Mouse (Mus musculus): ENCODE results near the gene Rb1. TPM values are rescaled to one million over a fixed set of nuclear protein-coding genes. Genes with fewer than 3 reads are reported as not detected.

Rb1 gene
- polyA plus RNA-seq, 1 experiment from 2014 or later = 13.0 TPM

GRCm38 (mm10) chr14:73340051-73340755, 14.6 kb upstream of the Rb1 start:
- no peak overlapping the region for H3K27ac ChIP-seq (ENCODE audit: low read length)
- H3K4me2 ChIP-seq (ENCODE audit: low read depth, low read length) = no peak overlapping the region
- no peaks in the 10 kb centered on the region for H3K36me3 ChIP-seq (ENCODE audit: control insufficient read depth, insufficient read depth, low read length)
- no peaks in the 10 kb centered on the region for H3K27me3 ChIP-seq (replicated peaks; ENCODE audit: control insufficient read depth, insufficient read depth, low read length)
- H3K4me3 ChIP-seq (ENCODE audit: low read length) = no peak overlapping the region
- no peaks in the 10 kb centered on the region for H3K9me3 ChIP-seq (ENCODE audit: control insufficient read depth, low read length)
- H3K4me1 ChIP-seq (ENCODE audit: control insufficient read depth, insufficient read depth, low read length) = no peaks in the 10 kb centered on the region
- no peak for ATAC-seq
- no peak overlapping the region for H3K9ac ChIP-seq (ENCODE audit: low read depth, low read length)
- WGBS = 59% methylated on average over 6 of the region's 6 CpGs

- WGBS = 83% methylated on average over 3 of the region's 3 CpGs
- Histone ChIP-seq H3K4me3 (ENCODE audit: low read length) (no peak overlapping the region), H3K9me3 (ENCODE audit: control insufficient read depth, low read length) (no peaks in the 10 kb centered on the region), H3K9ac (ENCODE audit: low read depth, low read length) (no peak overlapping the region), H3K27me3 (replicated peaks; ENCODE audit: control insufficient read depth, insufficient read depth, low read length) (no peaks in the 10 kb centered on the region), H3K36me3 (ENCODE audit: control insufficient read depth, insufficient read depth, low read length) (no peaks in the 10 kb centered on the region), H3K27ac (ENCODE audit: low read length) (no peak overlapping the region), H3K4me1 (ENCODE audit: control insufficient read depth, insufficient read depth, low read length) (no peaks in the 10 kb centered on the region), H3K4me2 (ENCODE audit: low read depth, low read length) (no peak overlapping the region)
- ATAC-seq = no peak
Observed at GRCm38 (mm10) chr14:73339615-73340014, 14.0 kb upstream of the Rb1 start.

GRCm38 (mm10) chr14:73336316-73337080, 10.9 kb upstream of the Rb1 start:
- no peaks in the 10 kb centered on the region for H3K4me1 ChIP-seq (ENCODE audit: control insufficient read depth, insufficient read depth, low read length)
- H3K4me3 ChIP-seq (ENCODE audit: low read length) = no peak overlapping the region
- no peaks in the 10 kb centered on the region for H3K36me3 ChIP-seq (ENCODE audit: control insufficient read depth, insufficient read depth, low read length)
- no peak overlapping the region for H3K9ac ChIP-seq (ENCODE audit: low read depth, low read length)
- no peak overlapping the region for H3K27ac ChIP-seq (ENCODE audit: low read length)
- H3K27me3 ChIP-seq (replicated peaks; ENCODE audit: control insufficient read depth, insufficient read depth, low read length) = no peaks in the 10 kb centered on the region
- no peak for ATAC-seq
- no peaks in the 10 kb centered on the region for H3K9me3 ChIP-seq (ENCODE audit: control insufficient read depth, low read length)
- no peak overlapping the region for H3K4me2 ChIP-seq (ENCODE audit: low read depth, low read length)
- 73% methylated on average over 6 of the region's 6 CpGs for WGBS

- H3K27ac ChIP-seq (ENCODE audit: low read length) = no peak overlapping the region
- no peaks in the 10 kb centered on the region for H3K36me3 ChIP-seq (ENCODE audit: control insufficient read depth, insufficient read depth, low read length)
Observed at GRCm38 (mm10) chr14:73334926-73335805, 9.5 kb upstream of the Rb1 start.

GRCm38 (mm10) chr14:73333880-73334279, 8.3 kb upstream of the Rb1 start:
- H3K36me3 ChIP-seq (ENCODE audit: control insufficient read depth, insufficient read depth, low read length) = no peaks in the 10 kb centered on the region

More at GRCm38 (mm10) chr14:73334926-73335805, 9.5 kb upstream of the Rb1 start:
- H3K27me3 ChIP-seq (replicated peaks; ENCODE audit: control insufficient read depth, insufficient read depth, low read length) = no peaks in the 10 kb centered on the region
- 76% methylated on average over 22 of the region's 22 CpGs for WGBS
- no peaks in the 10 kb centered on the region for H3K4me1 ChIP-seq (ENCODE audit: control insufficient read depth, insufficient read depth, low read length)
- no peak overlapping the region for H3K9ac ChIP-seq (ENCODE audit: low read depth, low read length)
- H3K4me2 ChIP-seq (ENCODE audit: low read depth, low read length) = no peak overlapping the region
- H3K9me3 ChIP-seq (ENCODE audit: control insufficient read depth, low read length) = no peaks in the 10 kb centered on the region
- H3K4me3 ChIP-seq (ENCODE audit: low read length) = no peak overlapping the region
- ATAC-seq = no peak

GRCm38 (mm10) chr14:73331386-73331785, 5.8 kb upstream of the Rb1 start:
- Histone ChIP-seq H3K9ac (ENCODE audit: low read depth, low read length) (no peak overlapping the region), H3K27ac (ENCODE audit: low read length) (no peak overlapping the region), H3K36me3 (ENCODE audit: control insufficient read depth, insufficient read depth, low read length) (no peaks in the 10 kb centered on the region), H3K4me1 (ENCODE audit: control insufficient read depth, insufficient read depth, low read length) (peaks cover 3% of the 10 kb centered on the region; the same call in 1 of the 2 replicates), H3K4me2 (ENCODE audit: low read depth, low read length) (no peak overlapping the region), H3K9me3 (ENCODE audit: control insufficient read depth, low read length) (no peaks in the 10 kb centered on the region), H3K27me3 (replicated peaks; ENCODE audit: control insufficient read depth, insufficient read depth, low read length) (no peaks in the 10 kb centered on the region), H3K4me3 (ENCODE audit: low read length) (no peak overlapping the region)
- WGBS = 82% methylated on average over 4 of the region's 4 CpGs
- no peak for ATAC-seq

More at GRCm38 (mm10) chr14:73333880-73334279, 8.3 kb upstream of the Rb1 start:
- Histone ChIP-seq H3K4me1 (ENCODE audit: control insufficient read depth, insufficient read depth, low read length) (no peaks in the 10 kb centered on the region), H3K4me2 (ENCODE audit: low read depth, low read length) (no peak overlapping the region), H3K9ac (ENCODE audit: low read depth, low read length) (no peak overlapping the region), H3K27ac (ENCODE audit: low read length) (no peak overlapping the region), H3K9me3 (ENCODE audit: control insufficient read depth, low read length) (no peaks in the 10 kb centered on the region), H3K4me3 (ENCODE audit: low read length) (no peak overlapping the region), H3K27me3 (replicated peaks; ENCODE audit: control insufficient read depth, insufficient read depth, low read length) (no peaks in the 10 kb centered on the region)
- no peak for ATAC-seq
- 85% methylated on average over 3 of the region's 3 CpGs for WGBS

- H3K27ac ChIP-seq (ENCODE audit: low read length) = no peak overlapping the region
- no peak for ATAC-seq
- WGBS = 88% methylated on average over 2 of the region's 2 CpGs
Observed at GRCm38 (mm10) chr14:73329871-73330270, 4.2 kb upstream of the Rb1 start.

GRCm38 (mm10) chr14:73326511-73326910, 889 bp upstream of the Rb1 start:
- no peaks in the 10 kb centered on the region for H3K27me3 ChIP-seq (replicated peaks; ENCODE audit: control insufficient read depth, insufficient read depth, low read length)
- peaks cover 12% of the 10 kb centered on the region; the same call in 1 of the 2 replicates for H3K4me1 ChIP-seq (ENCODE audit: control insufficient read depth, insufficient read depth, low read length)
- peak overlapping the region; percentile 90 for H3K4me2 ChIP-seq (ENCODE audit: low read depth, low read length)
- WGBS = 9% methylated on average over 8 of the region's 8 CpGs
- H3K36me3 ChIP-seq (ENCODE audit: control insufficient read depth, insufficient read depth, low read length) = no peaks in the 10 kb centered on the region
- H3K4me3 ChIP-seq (ENCODE audit: low read length) = peak overlapping the region; percentile 76
- H3K27ac ChIP-seq (ENCODE audit: low read length) = peak overlapping the region; percentile 81; the same call in 1 of the 2 replicates
- peak overlapping the region; percentile 82 for H3K9ac ChIP-seq (ENCODE audit: low read depth, low read length)
- H3K9me3 ChIP-seq (ENCODE audit: control insufficient read depth, low read length) = no peaks in the 10 kb centered on the region
- ATAC-seq = no peak

More at GRCm38 (mm10) chr14:73329871-73330270, 4.2 kb upstream of the Rb1 start:
- Histone ChIP-seq H3K27me3 (replicated peaks; ENCODE audit: control insufficient read depth, insufficient read depth, low read length) (no peaks in the 10 kb centered on the region), H3K9ac (ENCODE audit: low read depth, low read length) (no peak overlapping the region), H3K4me1 (ENCODE audit: control insufficient read depth, insufficient read depth, low read length) (peaks cover 3% of the 10 kb centered on the region; the same call in 1 of the 2 replicates), H3K9me3 (ENCODE audit: control insufficient read depth, low read length) (no peaks in the 10 kb centered on the region), H3K4me2 (ENCODE audit: low read depth, low read length) (no peak overlapping the region), H3K36me3 (ENCODE audit: control insufficient read depth, insufficient read depth, low read length) (no peaks in the 10 kb centered on the region), H3K4me3 (ENCODE audit: low read length) (no peak overlapping the region)

Measured in intestine, embryonic 16.5 days (tissue).